Mouse (Mus musculus) monocyte, adult 5-6 weeks (primary cell): ENCODE measurements around the gene Klhl21. TPM values are rescaled to one million over a fixed set of nuclear protein-coding genes. Genes with fewer than 3 reads are reported as not detected.
A peak's percentile ranks its signal among the peaks of the same experiment; 100 is the strongest.
"Not testable (repeated sequence)": the region's sequence is repeated elsewhere in the genome, so short reads cannot be mapped to it uniquely, and the experiment has no call there.

Experiments
- ATAC-seq: fragments of 153-309, 156-312 bp; replicated peaks from 2 replicates; pipeline ENCODE4 v1.8.0; 2017; ENCODE audit warnings: mild to moderate bottlenecking; ENCODE audit not compliant: low TSS enrichment, insufficient number of reproducible peaks, severe bottlenecking, poor library complexity, low FRiP score
- total RNA-seq: library from RNA; stranded (forward); fragments of 200-1000, 200-491, 200-594 nt; gene quantifications from 3 replicates; pipeline ENCODE4 v1.2.3, GENCODE M21; 2017

Klhl21 gene
- total RNA-seq, 1 experiment from 2014 or later: 7.1 TPM

DNA sequence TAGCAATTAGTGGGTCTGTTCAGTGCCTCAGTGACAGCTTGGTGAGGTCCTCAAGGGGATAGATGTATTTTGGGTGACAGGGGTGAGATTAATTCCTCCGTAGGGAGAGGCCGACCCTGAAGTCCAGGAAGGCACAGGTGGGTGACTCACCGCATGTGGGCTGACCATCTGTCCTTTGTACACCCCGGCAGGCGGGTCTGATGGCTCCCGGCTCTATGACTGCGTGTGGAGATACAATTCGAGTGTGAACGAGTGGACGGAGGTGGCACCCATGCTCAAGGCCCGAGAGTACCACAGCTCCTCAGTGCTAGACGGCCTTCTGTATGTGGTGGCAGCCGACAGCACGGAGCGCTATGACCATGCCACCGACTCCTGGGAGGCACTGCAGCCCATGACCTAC lies 3.5 kb downstream of the Klhl21 start:
- no peak for ATAC-seq

DNA sequence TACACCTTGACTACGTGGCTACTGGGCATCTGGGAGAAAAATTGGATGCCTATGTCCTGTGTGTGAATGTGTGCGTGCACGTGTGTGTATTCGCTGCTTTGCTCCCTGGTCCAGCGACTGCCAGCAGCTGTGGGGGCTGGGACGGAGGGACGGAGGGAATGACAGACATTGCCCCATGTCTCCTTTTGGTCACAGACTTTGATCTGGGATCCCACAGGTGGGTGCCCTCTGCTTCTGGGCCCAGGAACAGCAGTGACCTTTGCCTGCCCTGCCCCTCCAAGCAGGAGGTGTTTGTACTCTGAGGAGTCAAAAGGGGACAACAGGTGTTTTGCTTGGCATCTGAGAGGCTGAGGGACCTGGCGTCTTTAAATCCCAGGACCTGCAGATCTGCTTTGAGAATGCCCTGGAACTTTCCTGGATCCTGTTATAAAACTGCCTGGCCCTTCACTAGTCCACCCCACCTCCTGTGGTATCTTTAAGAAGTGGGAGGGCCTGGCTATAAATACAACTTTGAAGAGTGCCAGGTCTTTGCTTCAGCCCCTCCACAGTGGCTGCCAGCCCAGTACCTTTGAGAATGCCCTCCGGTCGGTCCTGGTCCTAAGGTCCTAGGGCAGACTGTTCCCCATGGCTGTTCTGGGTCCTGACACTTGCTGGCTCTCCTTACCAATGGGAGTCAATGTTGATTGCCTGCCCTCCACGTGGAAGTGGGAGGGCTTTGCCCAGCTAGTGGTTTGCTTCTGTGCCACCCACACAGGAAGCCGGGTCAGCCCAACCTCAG lies 4.6 kb downstream of the Klhl21 start:
- no peak for ATAC-seq

DNA sequence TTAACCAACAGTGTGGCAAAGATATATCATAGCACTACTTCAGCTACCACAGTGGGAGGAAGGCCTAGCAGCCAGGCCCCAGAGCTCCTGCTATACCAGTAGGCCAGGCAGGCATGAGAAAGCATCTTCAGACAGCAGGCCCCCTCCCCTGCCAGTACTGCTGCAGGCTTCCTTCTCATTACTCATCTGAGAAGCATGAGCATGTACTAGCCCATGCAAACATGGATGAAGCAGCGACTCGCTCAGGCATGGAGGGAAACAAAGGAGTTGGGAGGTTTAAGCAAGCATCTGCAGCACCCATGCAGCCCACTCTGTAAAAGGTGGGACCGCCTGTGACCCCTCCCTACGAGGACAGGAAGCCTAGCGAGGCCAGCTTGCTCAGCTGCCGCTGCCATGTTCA lies 10.5 kb downstream of the Klhl21 start:
- ATAC-seq: no peak

DNA sequence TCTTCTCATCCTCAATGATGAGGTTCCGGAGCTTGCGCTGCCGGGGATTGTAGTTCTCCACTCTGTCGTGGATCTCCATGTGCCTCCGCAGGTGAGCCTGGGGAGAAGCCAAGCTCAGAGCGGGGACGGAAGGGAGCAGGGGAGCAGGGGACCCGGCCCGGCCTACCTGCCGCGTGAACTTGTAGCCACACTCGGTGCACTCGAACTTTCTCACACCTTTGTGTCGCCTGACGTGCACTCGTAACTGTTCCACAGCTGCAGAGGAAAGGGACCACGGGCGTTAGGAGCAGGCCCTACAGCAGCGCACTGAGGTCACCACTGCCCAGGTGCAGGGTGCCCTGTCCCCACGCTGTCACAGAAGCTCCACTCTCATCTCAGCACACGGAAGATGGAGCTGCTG lies 11.4 kb downstream of the Klhl21 start:
- no peak for ATAC-seq

DNA sequence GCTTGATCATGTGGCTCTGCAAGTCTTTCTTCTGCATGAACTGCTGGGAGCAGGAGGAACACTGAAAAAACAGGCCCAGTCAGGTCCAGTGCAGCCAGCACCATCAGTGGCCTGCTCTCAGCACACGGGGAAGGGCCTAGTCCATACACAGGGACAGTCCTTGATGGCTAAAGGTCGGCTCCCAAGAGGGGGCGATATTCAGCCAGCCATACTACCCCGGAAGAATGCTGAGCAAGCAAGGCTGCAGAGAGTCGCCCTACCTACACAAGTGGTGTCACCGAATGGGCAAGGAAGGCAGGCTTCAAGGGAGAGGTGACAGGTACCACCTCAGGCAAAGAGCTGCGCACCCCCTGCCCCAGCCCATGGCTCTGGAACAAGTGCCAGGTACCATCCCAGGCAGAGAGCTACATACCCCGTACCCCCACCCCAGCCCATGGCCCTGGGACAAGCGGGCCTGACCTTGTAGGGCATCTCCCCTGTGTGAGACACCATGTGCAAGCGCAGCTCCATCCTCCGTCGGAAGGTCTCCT lies 13.0 kb downstream of the Klhl21 start:
- no peak for ATAC-seq

DNA sequence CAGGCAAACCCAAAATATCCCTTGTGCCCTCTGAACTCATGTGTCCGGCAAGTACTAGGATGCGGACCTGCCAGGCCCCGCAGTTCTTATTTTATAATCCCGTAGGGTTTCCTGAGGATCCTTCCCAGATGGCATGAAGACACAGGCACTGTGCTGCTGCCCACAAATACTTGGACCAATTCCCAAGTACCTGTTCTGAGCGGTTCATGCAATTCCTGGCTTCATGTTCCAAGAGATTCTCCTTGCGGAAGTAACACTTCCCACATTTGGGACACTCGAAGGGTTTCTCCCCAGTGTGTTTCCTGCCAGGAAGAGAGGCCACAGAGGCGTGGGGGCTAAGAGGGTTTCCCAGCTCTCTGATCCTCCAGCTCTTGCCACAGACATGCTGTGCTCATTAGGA lies 13.9 kb downstream of the Klhl21 start:
- no peak for ATAC-seq

DNA sequence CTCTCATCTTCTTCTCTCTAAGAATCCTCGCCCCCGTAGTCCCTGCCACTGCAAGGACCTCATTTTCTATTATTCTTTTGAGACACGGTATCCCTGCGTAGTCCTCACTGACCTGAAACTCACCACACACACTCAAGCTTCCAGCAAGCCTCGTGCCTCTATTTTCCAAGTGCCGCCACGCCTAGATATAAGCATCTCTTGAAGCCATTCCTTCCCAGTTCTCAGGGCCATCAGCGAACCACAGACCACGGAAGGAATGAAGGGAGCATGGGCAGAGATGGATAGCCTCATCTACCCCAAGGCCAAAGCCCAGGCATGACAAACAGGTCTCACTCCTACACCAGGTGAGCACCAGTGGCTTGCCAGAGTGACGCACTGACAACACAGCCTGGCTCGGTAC lies 15.9 kb downstream of the Klhl21 start:
- ATAC-seq: no peak

DNA sequence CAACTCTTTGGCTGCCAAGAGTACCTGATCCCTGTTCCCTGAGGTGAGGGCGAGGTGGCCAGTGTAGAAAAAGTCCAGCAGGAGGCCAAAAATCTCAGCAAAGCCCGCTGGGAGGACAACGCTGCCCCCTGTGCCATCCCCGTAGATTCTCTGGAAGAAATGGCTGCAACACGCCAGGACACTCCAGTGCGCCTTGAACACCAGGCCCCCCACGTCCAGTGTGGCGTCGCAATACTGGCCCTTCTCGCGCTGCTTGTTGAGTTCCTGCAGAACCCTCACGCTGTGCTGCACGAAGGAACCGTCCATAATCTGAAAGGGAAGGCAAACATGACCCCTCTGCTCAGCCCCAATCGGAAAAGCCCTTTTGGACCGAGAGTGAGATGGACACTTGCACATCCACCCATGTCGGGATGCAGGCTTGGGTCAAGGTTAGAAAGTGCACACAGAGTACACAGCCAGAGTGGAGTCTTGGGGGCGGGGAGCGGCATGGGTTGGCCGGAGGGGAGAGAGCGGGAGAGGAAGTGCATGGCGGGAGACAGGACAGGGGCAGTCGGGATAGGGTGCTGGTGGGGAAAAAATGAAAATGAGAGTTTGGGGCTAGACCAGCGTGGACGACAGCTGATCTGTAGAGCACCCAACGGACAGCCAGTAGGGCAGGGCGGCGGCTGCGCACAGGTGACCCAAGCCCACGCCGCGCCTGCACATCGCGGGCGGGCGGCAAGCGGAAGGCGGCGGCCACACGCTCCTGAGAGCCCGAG lies 18.3 kb downstream of the Klhl21 start:
- 0 out of 2 replicates have a peak, but pooled peaks have one; percentile 8 for ATAC-seq

DNA sequence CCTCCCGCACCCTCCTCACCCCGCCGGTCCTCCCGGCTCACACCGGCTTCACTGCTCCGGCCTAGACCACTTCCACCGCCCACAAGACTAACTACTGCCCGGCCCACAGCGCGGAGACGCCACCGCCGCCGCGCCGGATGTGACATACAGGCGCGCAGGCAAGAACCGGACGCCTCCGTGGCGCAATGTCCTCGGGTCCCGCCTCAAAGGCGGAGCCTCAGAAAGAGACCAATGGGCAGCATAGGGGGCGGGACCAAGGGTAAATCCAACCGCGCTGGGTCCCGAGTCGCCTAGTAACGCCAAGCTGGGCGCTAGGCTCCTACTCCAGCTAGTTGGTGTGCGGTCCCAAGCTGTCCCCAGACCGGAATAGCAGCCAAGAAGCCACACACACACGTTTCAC lies 18.9 kb downstream of the Klhl21 start, which contains the start of gene Zbtb48:
Zbtb48 (minus strand) TSS at position 148 of the 400 bp plus-strand sequence.
- ATAC-seq: peak; percentile 89

DNA sequence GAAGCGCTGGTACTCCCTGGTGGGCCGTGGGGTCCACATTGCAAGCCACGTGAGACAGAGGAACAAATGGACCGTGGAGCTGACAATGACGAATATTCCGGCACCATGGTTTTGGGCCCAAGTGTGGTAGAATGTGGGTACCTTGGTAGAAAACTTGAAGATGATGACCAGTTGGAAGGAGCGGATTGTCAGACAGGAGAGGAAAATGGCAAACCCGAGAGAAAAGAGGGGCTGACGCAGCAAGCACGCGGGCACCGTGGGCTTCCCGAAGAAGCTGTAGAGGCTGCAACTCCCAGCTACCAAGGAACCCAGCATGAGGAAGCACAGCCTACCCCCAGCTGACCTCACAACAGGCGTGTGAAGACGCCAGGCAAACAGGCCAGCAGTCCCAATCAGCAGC lies 19.9 kb downstream of the Klhl21 start:
- no peak for ATAC-seq

DNA sequence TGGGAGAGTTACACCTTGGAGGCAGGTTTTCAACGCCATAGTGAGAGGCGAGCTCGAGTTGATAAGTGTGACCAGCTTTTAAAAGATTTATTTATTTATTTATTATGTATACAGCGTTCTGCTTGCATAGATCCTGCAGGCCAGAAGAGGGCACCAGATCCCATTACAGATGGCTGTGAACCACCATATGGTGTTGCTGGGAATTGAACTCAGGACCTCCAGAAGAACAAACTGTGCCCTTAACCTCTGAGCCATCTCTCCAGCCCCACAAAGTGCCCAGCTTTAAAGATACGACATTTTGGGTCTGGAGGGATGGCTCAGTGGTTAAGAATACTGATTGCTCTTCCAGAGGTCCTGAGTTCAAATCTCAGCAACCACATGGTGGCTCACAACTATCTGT lies 20.5 kb downstream of the Klhl21 start:
- ATAC-seq: no peak

DNA sequence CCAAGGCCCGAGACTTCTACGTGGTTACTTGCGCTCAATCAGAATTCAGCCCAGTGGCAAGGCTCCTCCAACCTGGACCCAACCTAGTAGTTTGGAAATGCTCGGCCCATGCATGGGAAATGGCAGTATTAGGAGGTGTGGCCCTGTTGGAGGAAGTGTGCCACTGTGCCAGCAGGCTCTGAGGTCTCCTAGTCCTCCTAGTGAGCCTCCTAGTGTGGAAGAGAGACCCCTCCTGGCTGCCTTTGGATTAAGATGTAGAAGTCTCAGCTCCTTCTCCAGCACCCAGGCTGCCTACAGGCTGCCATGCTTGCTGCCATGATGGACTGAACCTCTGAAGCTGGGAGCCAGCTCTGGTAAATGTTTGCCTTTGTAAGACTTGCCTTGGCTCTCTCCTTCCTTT lies 21.4 kb downstream of the Klhl21 start:
- ATAC-seq: no peak

DNA sequence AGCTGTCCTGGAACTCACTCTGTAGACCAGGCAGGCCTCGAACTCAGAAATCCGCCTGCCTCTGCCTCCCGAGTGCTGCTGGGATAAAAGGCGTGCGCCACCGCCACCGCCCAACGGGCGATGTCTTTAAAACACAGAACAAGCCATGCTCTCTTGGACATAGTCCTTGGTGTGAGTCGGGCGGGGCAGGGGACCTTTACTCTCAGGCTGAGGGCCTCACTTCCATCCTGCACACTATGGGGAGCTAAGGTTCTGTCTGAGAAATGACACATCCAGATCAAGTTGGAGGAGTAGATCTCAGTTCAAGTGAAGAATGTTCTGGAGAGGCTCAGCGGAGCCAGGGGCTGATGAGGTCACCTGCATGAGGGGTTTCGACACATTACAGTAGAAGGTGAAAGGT lies 24.3 kb downstream of the Klhl21 start:
- ATAC-seq: no peak

DNA sequence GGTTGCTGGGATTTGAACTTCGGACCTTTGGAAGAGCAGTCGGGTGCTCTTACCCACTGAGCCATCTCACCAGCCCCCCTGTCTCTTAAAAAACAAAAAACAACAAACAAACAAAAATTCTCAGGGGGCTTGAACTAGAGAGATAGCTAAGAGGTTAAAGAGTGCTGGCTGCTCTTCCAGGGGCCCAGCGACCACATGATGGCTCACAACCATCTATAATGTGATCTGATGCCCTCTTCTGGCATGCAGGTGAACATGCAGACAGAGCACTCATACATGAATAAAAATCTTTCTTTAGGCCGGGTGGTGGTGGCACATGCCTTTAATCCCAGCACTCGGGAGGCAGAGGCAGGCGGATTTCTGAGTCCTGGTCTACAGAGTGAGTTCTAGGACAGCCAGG lies 27.9 kb downstream of the Klhl21 start:
- not testable (repeated sequence) for ATAC-seq

DNA sequence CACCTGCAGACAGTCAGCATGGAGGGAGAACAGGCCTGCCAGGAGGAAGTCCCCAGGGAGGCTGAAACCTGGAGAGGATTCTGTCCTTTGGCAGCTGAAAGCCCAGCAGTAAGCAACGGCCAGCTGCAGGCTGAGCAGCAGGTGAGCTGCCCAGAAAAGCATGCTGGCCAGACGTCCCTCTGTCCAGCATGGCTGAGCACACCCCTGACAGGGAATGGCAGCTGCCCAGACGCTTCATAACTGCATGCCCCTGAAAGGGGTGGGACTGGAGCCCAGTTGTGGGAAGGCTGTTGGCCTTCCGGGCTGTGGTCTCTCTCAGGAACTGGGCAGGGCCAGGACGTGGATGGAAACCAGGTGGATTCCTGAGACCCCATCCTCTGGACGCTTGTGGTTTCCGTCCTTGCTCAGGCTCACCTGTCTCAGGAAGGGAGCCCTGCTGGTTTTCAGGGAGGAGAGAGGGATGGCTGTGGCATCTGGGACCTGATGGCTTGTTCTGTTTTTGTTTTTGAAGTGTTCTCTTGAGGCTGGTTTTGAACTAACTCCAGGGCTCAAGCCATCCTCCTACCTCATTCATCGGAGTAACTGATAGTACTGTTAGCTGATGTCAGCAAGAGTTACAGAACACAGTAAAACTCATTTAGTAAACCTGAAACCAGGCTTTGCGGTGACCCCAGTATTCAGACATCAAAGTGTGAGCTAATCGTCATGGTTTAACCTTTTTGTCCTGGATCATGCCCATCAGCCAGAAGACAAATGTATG lies 29.8 kb downstream of the Klhl21 start, which contains the start of gene Tas1r1:
Tas1r1 (minus strand) TSS at position 344 of the 760 bp plus-strand sequence.
- no peak for ATAC-seq

DNA sequence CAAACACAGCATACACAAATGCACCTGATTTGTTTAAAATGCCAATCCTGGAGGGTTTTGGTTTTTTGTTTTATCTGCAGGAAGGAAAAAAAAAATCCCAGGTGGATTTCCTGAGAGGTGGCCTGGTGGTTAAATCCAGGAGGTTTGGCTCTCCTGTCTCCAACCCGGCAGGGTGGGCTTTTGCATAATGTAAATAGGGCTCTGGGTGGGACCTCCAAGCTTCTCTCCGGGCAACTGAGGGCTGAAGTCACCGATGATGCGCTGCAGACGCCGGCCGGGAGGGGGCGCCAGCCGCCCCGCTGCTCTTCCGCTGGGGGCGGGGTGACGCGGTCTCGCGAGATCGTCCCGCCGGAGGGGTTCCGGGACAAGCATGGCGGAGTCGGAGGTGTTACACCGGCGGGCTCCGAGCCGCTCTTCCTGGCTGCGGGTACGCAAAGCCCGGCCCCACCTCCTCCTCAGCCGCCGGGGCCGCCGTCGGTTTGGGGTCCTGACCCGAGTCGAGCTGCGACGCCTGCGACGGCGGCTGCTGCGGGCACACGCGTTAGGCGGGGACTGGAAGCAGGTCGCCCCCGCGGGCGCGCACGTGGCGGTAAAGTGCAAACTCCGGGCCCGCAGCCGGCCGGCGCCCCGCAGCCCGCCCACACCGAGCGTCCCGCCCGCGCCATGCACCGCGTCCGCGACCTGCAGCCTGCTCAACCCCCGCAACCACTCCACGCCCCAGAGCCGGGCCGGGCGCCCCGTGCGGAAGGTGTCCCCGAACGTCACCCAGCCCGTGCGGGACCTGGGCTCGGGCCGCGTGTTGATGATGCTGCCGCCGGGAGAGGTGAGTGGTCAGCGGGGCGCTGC lies 30.6 kb downstream of the Klhl21 start, which contains the start of gene Nol9:
Nol9 (plus strand) TSS at position 337 of the 846 bp plus-strand sequence.
- ATAC-seq: peak; percentile 82

DNA sequence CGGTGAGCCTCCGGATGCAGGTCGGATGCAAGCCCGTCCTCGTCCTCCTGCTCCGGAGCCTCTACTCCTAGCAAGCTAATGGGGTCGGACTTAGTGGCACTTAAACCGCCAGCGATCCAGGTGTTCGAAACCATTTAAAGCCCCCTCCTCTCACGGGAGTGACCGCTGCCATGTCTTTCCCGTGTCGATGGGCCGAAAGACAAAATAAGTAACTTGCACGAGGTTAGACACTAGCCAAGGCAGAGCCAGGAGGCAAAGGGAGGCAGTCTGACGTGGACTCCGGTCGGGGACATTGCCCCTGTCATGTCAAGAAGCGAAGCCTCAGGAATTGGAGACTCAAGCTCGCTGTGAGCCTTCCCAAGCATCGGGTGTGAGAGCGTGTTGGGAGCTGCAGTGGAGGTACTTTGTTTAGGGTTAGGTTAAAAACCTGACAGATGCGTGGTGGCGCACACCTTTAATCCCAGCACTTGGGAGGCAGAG lies 31.3 kb downstream of the Klhl21 start:
- no peak for ATAC-seq
